Mouse (Mus musculus) megakaryocyte progenitor cell, adult 5-6 weeks (primary cell): Measurements from ENCODE around the gene Tas1r1. TPM values are rescaled to one million over a fixed set of nuclear protein-coding genes. Genes with fewer than 3 reads are reported as not detected.

Experiments used
- ATAC-seq: replicated peaks from 2 replicates; pipeline ENCODE4 v1.8.0; 2016; ENCODE audit warnings: mild to moderate bottlenecking, moderate TSS enrichment, inconsistent platforms; ENCODE audit not compliant: poor library complexity
- total RNA-seq, 2 experiments: library from RNA; stranded (forward) in 1 of 2; stranded (reverse) in 1 of 2; fragments of 157-497, 149-512 nt in 1 of 2; fragments of 200-1000 nt in 1 of 2; gene quantifications; 2 replicates each; pipeline versions ENCODE4 v1.2.3 to v1.2.4; 2015 to 2017

Tas1r1 gene
- total RNA-seq, 2 experiments from 2014 or later: 0.91 to 1.2 TPM

DNA sequence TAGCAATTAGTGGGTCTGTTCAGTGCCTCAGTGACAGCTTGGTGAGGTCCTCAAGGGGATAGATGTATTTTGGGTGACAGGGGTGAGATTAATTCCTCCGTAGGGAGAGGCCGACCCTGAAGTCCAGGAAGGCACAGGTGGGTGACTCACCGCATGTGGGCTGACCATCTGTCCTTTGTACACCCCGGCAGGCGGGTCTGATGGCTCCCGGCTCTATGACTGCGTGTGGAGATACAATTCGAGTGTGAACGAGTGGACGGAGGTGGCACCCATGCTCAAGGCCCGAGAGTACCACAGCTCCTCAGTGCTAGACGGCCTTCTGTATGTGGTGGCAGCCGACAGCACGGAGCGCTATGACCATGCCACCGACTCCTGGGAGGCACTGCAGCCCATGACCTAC lies 26.3 kb downstream of the Tas1r1 start:
- no peak for ATAC-seq

DNA sequence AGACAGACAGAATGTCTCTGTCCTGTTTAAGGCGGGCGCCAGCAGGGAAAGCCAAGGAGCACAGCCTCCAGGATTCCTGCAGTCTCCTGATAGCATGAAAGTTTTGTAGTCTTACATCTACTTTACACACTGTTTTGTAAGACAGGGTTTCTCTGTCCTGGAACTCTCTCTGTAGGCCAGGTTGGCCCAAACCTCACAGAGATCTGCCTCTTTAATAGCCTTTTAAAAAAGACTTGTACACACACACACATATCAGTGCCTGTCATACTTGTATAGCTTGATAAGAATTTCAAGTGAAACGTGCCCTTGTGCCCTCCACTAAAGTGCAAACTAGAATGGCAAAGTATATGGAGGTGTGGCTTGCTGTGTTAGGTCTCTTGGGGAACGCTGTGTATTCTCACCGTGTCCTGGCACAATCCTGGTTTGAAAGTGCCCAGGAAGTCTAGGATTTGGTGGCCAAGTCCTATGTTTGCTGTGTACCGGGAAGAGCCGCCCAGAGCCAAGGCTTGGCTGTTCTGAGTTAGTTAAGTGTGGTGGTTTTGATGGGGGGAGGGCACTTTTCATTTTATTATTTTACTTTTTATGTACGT lies 27.1 kb downstream of the Tas1r1 start:
- 0 out of 2 replicates have a peak, but pooled peaks have one; percentile 5 for ATAC-seq

DNA sequence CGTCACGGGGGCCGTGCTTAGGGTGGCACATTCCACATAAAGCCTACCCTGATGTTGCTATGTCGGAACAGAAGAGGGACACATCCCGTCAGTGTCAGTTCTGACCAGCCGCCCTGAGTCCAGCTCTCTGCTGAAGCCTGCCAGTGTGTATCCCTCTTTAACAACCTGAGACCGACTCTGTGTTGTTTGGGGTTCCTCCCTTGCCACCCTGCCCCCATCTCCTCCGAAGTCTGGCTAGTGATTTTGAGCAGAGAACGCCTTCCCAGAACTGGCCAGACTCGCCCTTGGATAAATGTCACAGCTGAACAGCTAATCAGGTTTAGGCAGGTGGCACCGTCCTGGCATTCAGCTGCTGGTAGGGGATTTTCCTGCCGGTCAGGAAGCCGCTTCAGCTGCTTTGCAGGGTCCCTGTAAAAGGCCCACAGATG lies 27.6 kb downstream of the Tas1r1 start:
- ATAC-seq: 0 out of 2 replicates have a peak, but pooled peaks have one; percentile 2

DNA sequence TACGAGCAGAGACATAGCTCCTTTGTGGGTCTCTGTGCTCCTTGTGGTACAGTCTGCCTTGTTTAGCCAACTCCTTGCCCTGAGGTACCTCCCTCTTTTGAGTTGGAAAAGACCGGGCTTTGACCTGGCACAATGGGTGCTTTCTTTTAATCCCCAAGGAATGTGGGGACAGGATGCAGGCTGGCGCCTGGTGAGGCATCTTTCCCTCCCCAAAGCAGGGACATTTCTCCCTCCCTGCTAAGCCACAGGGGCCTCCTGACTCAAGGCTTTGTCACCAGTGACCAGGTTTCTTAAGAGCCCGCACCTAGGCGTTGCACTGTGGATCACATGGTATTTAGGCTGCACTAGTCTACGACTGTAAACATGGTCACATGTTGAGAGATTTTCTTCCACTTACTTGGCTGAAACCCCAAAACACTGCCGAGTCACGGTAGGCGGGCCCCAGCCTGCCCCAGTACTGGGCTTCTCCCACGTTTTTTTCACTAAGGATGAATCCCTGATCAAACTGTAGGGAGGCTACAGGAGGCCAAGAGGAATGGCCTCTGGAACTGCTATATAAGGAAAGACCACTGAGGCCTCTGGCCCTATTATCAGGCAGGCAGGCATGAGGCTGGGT lies 28.2 kb downstream of the Tas1r1 start:
- peak; percentile 37 for ATAC-seq

DNA sequence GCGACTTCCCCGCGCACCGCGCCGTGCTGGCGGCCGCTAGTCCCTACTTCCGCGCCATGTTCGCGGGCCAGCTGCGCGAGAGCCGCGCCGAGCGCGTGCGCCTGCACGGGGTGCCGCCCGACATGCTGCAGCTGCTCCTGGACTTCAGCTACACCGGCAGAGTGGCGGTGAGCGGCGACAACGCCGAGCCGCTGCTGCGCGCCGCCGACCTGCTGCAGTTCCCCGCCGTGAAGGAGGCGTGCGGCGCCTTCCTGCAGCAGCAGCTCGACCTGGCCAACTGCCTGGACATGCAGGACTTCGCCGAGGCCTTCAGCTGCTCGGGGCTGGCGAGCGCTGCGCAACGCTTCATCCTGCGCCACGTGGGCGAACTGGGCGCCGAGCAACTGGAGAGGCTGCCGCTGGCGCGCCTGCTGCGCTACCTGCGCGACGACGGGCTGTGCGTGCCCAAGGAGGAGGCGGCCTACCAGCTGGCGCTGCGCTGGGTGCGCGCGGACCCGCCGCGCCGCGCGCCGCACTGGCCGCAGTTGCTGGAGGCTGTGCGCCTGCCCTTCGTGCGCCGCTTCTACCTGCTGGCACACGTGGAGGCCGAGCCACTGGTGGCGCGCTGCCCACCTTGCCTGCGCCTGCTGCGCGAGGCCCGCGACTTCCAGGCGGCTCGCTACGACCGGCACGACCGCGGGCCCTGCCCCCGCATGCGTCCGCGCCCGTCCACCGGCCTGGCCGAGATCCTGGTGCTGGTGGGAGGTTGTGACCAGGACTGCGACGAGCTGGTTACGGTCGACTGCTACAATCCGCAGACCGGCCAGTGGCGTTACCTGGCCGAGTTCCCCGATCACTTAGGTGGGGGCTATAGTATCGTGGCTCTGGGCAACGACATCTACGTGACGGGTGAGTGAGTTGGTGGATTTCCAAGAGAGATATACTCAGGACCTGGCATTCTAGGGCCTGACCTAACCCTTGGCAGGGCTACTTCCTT lies 29.0 kb downstream of the Tas1r1 start:
- peak; percentile 9; the same call in 1 of the 2 replicates for ATAC-seq

DNA sequence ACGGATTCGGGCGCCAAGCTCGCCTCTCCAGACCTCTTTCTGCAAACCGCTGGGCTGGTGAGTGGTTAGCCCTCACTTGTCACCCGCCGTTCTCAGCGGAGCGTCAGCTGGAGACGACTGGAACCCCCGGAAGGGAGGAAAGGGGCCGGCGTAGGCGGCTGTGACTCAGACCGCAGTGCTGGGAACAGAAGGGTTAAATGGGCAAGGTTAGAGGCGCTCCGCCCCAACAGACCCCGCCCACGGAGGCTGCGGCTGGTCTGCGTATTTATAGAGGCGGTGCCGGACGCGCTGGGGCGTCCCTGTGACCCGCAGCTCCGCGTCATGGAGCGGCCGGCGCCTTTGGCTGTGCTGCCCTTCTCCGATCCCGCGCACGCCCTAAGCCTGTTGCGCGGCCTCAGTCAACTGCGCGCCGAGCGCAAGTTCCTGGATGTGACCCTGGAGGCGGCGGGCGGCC lies 29.7 kb downstream of the Tas1r1 start, which contains the start of gene Klhl21:
TSS of gene Klhl21 (plus strand) at position 182 of the 454 bp plus-strand sequence.
- ATAC-seq: peak; percentile 77

DNA sequence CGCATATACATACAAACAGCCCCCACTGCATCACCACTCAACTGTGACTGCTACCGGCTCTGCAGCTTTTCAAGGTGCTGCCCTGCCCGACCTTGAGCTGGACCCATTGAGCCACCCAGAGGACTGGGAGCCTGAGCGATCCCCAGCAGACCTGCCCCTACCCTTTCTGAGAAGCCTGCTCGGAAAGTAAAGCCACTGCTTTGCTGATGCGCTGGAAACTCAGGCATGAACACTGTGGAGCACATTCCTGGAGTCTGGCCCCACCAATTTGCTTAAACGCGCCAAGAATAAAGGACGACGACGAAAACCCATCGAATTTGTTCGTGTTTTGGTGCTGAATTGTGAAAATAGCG lies 30.2 kb downstream of the Tas1r1 start:
- ATAC-seq: no peak

DNA sequence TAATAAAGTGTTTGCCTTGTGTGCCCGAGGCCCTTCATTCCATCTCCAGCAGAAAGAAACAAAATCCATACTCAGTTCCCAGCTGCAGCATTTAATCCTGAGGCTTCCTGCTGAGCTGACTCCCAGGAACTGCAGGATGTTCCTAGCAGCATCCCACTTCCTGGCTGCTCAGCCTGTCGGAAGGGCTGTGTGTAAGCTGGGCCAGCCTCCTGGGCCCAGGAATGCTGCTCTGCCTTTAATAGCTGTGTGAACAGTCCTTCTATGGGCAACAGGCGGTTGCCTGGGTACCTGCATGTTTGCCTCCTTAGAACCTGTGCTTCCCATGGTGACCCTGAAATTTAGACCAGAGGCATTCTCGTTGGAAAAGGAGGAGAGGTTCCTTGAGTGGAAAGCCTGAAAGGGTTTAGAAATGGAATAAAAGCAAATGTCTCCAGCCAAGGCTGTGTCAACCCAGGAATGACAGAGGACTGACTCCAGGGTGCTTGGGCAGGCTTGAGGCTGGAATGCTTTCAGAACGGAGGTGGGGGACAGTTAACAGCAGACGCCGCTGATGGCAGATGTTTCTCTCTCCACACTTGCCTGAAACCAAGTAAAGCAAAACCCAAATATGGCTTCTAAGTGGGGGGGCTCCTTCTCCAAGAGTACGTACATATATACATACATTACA lies 30.8 kb downstream of the Tas1r1 start:
- no peak for ATAC-seq

DNA sequence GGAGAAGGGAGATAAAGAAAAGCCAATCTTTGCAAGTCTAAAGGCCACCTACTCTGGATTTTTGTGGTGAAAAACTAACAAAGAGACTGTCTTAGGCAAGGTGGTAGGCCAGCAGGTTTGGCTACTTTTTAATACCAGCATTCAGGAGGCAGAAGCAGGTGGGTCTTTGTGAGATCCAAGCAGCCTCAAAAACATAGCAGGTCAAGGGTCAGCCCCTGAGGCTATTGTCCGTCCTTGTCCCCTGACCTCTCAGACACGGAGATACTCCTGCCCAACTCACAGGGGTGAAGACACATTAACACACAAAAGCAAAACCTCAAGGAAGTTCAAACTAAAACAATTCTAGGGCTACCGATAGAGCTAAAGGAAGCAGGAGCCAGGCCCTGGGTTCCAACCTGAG lies 31.6 kb downstream of the Tas1r1 start:
- no peak for ATAC-seq

DNA sequence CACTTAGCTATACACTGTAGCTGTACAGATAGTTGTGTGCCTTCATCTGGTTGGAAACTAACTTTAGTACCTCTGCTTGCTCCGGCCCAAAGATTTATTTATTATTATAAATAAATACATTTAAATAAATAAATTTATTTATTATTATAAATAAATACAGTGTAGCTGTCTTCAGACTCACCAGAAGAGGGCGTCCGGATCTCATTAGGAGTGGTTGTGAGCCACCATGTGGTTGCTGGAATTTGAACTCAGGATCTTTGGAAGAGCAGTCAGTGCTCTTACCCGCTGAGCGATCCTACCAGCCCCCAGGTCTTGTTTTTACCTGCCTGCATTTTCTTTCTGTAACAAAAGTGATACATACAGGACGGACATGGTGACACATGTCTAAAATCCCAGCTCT lies 32.2 kb downstream of the Tas1r1 start:
- no peak for ATAC-seq

DNA sequence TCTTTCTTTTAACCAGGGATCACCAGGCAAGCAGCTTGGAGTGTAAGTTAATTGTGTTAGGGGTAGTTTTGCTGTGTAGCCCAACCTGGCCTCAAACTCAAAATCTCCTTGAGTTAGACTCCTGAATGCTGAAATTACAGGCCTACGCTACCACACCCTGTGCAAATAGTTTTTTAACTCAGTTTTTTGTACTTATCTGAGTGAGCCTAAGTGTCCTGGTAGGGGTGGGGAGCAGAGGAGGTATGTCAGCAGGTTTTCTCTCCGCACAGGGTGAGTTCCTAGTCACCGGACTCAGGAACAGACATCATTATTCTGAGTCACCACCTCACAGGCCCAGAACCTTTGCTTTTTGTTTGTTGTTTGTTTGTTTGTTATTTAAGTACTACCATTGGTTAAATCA lies 36.3 kb downstream of the Tas1r1 start:
- ATAC-seq: no peak

DNA sequence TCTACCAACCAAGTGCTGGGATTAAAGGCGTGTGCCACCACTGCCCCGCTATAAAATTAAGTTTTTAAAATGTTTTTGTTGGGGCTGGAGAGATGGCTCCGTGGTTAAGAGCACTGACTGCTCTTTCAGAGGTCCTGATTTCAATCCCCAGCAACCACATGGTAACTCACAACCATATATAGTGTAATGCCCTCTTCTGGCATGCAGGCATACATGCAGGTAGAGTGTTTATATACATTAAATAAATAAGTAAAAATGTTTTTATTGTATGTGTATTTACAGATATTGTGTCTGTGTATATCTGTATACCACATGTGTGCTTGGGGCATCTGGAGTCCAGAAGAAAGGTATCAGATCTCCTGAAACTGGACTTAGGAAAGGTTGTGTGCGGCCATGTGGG lies 37.0 kb downstream of the Tas1r1 start:
- ATAC-seq: no peak

DNA sequence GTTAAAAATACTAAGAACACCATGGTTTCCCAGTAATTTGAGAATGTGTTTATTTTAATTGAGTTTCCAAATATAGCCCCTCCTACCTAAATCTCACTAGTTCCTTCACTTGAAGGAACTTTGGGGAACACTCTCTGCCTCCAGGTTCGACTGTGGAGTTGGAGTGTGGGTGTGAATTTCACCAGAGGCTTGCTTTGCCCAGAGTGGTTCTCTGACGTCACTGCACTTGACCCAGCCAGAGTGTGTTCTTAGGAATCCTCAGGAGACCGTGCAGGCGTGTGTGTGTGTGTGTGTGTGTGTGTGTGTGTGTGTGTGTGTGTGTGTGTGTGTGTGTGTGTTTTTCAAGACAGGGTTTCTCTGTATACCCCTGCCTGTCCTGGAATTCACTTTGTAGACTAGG lies 37.5 kb downstream of the Tas1r1 start:
- no peak for ATAC-seq

DNA sequence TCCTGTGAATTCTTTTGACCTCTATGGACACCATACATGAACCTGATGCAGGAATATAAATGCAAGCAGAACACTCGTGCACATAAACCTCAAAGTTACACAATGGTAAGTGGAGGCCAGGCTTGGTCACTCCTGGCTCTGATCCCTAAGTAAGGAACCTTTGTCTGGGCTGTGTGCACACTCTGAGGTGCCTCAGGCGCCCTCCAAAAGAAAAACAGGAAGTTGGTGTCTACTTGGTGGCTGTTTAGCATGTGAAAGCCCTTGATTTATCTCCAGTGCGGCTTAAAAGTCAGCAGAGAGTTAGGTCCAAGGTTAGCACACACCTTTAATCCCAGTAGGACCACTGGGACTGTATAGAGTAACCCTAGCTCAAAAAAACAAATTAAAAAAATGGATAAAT lies 38.9 kb downstream of the Tas1r1 start:
- ATAC-seq: peak; percentile 44

DNA sequence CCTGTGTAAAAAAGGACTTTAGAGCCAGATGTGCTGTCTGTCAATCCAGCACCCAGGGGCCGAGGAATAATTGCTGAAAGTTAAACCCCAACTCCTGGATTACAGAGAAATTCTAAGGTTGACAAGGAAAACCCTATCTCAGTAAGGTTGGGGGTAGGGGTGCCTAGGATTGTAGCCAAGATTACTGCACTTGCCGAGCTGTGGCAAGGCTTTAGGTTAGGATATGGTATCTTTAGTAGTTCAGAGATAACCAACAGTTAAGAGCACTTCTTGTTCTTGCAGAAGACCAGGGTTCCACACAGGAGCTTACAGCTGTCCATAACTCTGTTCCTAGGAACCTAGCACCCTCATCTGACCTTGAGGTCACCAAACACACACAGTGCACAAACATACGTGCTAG lies 40.7 kb downstream of the Tas1r1 start:
- no peak for ATAC-seq

DNA sequence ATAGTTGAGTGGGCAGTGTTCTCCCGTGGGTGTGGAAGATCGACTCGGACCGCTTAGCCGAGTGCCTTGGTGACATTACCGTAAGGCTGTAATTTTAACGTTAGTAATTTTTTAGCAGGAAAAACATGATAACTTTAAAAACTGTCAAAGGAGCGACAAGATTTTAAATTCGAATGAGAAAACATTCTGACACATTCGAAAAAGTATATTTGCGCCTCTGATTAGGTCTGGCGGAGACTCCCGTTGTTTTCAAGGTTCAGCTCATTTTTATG lies 41.5 kb downstream of the Tas1r1 start:
- no peak for ATAC-seq

DNA sequence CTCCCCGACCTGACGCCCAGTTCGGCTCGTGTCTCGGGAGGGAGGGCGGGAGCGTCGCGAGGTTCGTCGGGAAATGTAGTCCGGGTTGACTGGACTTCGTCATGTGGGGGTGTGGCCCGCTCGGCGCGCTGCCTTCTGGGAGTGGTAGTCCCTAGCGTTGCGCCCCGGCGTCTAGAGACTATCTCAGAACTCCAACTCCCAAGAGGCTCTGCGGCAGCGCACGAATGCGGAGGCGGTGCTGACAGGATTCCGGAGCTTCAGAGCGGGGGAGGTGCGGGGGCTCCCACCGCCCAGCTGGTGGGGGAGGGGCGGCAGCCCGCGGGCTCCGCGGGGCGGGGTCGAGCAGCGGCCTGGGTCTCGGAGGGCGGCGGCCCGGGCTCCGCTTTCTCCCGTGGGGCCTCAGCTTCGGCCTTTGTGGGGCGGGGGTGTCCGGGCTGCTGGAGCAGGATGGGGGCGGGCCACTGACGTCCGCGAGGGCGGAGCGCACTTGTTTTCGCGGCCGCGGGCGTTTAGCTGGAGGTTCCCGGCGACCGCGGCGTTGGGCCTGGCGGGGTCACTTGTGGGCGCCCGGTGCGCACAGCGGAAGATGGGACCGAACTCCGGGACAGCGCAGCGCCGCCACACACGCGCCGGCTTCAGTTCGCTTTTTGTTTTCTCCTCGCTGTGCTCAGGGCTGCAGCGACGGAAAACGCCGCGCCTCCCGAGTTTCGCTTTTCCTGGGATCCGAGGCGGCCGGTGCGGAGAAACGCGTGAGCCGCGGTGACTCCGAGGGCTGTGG lies 42.0 kb downstream of the Tas1r1 start, which contains the start of gene Phf13:
TSS of gene Phf13 (minus strand) at position 86 of the 778 bp plus-strand sequence.
- ATAC-seq: peak; percentile 84

DNA sequence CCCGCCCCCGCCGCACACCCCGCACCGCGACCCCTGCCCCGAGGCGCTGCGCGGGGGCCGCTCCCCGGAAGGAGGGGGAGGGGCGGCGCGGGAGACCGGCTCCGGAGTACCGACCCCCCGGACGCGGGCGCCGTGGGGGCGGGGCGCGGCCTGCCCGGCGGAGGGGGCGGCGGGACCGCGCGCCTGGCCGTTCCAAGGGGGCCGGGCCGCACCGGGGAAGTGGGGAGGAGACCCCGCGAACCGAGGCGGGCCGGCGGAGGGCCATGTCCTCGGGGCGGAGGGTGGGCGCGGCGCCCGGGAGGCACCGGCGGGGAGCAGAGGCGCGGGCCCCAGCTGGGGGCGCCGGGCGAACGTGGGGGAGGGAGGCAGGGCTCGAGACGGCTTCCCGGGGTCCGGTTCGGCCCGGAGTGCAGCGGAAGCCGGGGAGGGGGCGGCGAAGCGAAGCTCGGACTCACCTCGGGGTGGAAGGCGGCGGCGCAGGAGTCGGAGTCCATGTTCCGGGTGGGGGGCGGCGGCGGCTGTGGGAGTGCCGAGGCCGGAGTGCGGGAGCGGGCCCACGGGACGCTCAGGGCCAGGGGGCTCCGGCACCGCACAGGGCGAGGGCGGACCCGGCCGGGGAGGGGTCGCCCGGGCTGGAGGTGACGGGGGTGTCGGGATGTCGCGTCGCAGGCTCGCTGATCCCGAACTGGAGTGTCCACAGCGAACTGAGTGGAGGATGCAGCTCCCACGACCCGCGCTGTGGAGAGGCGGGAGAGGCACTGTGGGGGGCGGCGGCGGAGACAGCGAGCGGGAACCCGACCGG lies 42.8 kb downstream of the Tas1r1 start:
- ATAC-seq: no peak
